Mouse (Mus musculus) adrenal gland, postnatal 25 days (tissue): ENCODE results near the gene Tada2a. TPM values are rescaled to one million over a fixed set of nuclear protein-coding genes. Genes with fewer than 3 reads are reported as not detected.

ENCODE experiments used
- DNase-seq: peaks from one replicate; pipeline ENCODE4 v3.0.0; 2021; ENCODE audit warnings: mixed read lengths
- total RNA-seq: library from RNA; stranded (reverse); gene quantifications from 2 replicates; pipeline ENCODE4 v1.2.3, GENCODE M21; 2021

The Tada2a gene
- total RNA-seq, 1 experiment from 2014 or later, result 17.2 TPM

DNA sequence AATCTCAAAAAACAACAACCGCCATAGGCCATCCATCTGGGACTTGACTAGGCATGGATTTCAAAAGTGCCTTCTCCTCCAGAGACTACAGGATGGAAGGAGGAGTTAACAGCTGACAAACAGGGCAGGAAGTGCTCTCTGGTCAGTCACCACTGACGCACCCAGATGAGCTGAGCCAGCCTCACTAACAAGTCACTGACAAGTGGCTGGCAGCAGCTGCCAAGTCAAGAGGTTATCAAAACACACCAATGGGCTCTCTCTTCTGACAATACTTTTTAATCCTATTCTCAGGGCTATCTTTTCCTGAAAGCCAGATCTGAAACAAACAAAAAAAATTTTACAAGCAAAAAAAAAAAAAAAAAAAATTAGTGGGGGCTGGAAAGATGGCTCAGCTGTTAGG, 66.6 kb downstream of the Tada2a start:
- no peak for DNase-seq

GRCm38 (mm10) chr11:84061881-84062280, 67.5 kb downstream of the Tada2a start:
- DNase-seq, result no peak

DNA sequence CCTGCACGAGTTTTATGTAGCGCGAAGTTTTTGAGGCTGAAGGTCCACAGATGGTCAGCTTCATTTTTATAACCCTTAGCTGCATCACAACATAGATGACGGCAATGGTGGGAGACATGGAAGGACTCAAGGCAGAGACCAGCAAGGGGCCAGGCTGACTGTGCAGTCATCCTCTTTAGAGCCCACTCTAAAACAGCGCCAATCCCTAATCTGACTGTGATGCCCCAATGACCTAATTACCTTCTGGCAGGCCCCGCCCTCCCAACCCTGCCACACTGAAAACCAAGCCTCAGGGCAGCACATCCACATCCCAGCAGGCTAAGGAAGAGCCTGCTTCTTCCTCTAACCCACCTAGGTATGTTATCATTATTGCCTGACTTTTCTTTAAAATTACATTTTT, 68.8 kb downstream of the Tada2a start:
- no peak for DNase-seq

GRCm38 (mm10) chr11:84059784-84060183, 69.6 kb downstream of the Tada2a start:
- DNase-seq, result no peak

DNA sequence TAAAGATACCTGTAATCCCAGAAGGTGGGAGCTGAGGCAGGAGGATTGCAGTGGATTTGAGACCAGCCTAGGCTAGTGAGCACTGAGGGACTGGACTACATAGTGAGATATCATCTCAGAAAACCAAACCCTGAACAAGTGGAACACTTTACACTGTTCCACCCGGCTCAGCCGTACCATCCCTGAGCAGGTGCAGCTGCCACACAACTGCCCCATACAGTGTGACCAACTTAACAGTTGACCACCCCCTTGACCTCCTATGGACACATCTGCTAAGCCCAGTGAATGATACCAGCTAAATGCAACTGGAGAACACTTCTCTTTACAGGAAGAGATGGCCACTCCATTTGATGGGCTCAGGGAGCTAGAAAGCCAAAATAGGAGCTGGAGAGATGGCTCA, 72.0 kb downstream of the Tada2a start:
- DNase-seq, result no peak

DNA sequence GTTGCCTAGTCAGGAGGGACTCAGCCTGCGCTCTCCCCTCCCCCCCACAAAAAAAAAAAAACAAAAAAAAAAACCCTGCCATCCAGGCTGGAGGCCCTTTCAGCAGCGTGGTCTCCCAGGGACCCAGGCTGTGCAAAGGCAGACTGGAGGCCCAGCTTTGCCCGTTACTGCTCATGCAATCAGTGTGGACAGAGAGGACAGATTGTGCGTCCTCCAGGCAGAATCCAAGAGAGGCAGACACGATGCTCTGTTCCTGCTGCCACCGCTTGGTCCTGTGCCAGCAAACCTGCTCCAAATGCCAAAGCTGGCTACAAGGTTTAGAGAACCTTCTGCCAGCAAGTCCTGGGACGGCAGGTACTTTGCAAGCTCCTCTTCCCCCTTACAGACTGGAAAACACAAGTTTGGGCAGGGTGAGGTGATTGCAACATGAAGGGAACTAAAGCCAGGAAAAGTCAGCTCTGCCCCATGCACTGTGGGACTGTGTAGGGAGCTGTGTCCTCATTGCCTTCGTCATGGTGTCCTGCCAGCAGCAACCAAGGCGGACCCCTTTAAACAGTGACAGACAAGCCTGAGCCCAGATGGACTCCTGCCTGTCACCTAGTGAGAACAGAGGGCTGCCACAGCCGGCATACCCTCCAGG, 75.8 kb downstream of the Tada2a start:
- peak; percentile 67 for DNase-seq

DNA sequence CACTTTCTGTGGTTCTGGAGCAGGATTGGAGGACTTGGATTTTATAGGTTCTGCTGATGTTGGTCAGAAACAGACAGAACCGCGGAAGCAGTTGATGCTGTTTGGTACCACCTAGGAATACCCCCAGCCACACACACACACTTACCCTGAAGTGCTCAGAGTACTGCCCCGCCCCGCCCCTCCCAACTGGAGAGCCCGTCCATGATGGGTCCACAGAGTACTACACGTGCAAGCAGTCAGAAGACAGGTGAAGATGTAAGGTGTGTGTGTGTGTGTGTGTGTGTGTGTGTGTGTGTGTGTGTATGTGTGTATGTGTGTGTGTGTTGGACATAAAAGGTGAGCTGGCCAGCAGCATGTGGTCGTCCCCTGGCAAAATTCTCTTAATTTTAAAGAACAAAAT, 76.3 kb downstream of the Tada2a start:
- no peak for DNase-seq

- DNase-seq, result no peak
These were observed 81.0 kb downstream of the Tada2a start for GRCm38 (mm10) chr11:84048411-84048810.

- no peak for DNase-seq
These were observed 82.1 kb downstream of the Tada2a start for GRCm38 (mm10) chr11:84047270-84047669.

DNA sequence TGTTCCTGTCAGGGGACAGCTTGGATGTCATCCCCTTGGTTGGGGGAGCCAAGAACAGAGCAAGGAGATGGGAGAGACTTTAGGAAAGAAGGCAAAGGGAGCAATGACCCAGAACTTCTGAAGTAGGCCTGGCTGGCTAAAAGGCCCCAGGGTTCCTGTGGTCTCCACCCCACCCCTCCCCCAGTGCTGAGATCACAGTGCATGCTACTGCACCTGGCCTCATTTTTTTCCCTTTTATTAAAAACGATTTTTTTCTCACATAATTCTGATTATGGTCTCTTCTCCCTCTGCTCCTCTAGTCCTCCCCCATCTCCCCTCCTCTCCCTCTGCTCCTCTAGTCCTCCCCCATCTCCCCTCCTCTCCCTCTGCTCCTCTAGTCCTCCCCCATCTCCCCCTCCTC, 84.4 kb downstream of the Tada2a start:
- no peak for DNase-seq

DNA sequence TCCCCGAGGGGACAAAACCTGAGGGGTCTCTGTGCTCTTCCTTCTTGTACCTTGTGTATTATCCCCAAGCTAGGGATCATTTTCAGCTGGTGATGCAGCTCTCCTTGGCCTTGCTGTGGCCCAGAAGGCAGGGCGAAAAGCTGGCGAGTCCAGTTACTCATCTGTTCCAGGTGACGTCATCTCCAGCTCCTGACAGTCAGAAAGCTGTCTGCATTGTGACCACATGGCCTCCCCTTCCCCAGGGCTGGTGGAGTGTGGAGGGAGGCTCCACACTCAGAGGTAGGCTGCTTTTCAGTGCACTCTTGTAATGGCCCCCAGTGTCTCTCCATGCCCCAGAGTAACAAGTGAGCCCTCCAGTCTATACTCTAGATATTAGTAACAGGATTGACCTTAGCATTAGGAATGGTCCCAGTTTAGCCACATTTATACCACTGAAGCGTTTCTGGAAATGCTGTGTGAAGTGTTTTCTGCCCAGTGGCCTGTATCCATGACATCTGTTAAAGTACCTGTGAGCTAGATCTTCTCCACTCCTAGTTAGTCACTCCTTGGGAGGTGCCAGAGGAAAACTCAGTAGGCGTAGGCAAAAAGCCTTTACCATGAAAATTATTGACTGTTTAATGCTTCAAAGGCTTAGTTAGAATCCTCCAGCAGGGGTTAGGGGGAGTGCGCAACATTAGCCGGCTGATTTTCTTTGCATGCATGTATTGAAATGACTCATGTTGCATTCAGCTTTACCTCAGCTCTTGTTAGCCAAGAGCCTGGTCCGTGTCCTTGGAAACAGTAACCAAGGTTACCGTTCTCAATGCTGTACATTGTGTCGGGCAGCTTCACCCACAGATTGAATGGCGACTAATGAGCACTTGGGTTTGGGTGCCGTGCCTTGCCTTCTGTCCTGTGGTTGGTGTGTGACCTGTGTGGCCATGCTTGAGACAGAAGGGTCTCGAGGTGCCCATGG, 86.3 kb downstream of the Tada2a start:
- peak; percentile 58 for DNase-seq

GRCm38 (mm10) chr11:84040621-84041020, 88.8 kb downstream of the Tada2a start:
- no peak for DNase-seq

DNA sequence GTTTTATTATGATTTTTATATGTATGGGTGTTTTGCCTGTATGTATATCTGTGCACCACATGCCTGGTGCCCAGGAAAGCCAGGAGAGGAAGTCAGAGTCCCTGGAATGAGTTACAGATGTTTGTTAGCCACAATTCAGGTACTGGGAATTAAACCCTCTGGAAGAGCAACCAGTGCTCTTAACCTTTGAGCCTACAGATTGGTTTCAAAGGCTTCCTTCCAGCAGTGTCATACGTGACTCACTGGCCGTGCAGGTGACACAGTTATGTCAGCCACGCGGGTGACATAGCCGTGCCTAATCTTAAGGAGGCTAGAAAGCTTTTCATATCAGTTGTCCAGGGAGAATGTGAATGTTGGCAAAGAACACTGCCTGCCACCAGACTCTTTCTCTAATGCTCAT, 95.7 kb downstream of the Tada2a start:
- no peak for DNase-seq

GRCm38 (mm10) chr11:84032559-84032958, 96.8 kb downstream of the Tada2a start:
- DNase-seq, result no peak

DNA sequence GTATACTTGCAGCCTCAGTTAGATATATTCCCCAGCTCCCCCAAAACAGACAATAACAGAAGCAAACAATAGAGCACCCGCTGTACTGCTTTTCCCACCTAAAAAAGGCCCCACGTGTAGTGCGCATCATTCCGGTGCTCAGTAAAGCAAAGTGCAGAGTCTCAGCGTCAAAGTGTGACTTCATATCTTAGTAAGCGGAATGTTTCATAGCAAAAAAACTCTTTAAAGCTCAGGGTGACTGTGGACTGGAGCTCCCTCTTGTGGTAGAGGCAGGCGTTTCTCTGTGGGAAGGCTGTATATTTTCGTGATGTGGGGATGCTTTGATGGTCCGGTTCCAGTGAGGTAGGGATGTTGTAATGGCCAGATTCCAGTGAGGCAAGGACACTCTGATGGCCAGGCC, 97.4 kb downstream of the Tada2a start:
- DNase-seq, result peak; percentile 60

Other genes with a start within 250 kb of the Tada2a start
- 19.3 and 21.0 TPM in 2 replicates for gene Ddx52, start 187.5 kb downstream of the Tada2a start, total RNA-seq
- gene Synrg, start 165.2 kb downstream of the Tada2a start, total RNA-seq, result 48.0 and 48.2 TPM in 2 replicates
- gene Dusp14, start 60.3 kb downstream of the Tada2a start, total RNA-seq, result 3.9 and 4.7 TPM in 2 replicates
- 264 and 316 TPM in 2 replicates for gene Acaca, start 72 bp upstream of the Tada2a start, total RNA-seq
- not detected in 2 replicates for gene Gm11437, start 37.9 kb upstream of the Tada2a start, total RNA-seq